Comparison of ENCODE assay signal across 8 mouse cellular contexts in the genomic region with DNA sequence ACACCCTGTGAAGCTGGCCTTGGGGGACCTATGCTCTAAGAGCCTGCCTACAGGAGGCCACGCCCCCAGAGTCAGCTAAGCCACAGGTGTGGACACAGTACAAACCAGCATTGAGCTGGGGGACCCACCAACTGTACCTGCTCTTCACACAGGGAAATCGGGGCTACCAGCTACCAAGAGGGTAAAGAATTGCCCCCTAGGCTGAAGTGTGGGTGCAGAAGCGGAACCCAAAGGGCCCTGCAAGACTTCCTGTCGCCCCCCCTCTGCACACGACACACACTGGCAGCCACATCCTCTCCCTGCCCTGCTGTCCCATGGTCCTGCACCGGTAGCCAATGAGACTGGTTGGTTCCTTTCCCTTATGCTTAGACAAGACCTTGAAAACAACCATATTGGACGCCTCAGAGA. TPM values are rescaled to one million over a fixed set of nuclear protein-coding genes. Genes with fewer than 3 reads are reported as not detected.
DNase-seq lines count a peak whose midpoint lies in the region; ATAC-seq and TF ChIP-seq lines count a peak whose summit lies in the region.

No protein-coding gene starts in this region.

- peak; percentile 86 for DNase-seq in CD4-positive helper T cell, adult 2 months (ENCODE audit: low read depth, low spot score)
- DNase-seq in MEL-GATA-1-ER (ENCODE audit: extremely low read depth, low read depth) = peak; percentile 80
- no peak for DNase-seq in limb, embryonic 14.5 days (ENCODE audit: low spot score)
- DNase-seq in midbrain, postnatal 0 days (ENCODE audit: low spot score) = no peak
- peak; percentile 82 for DNase-seq in thymus, postnatal 4 days
- DNase-seq in retina, postnatal 1 day = no peak
- DNase-seq in urinary bladder, postnatal 25 days (ENCODE audit: low spot score) = no peak

- peaks cover 23% of the 10 kb centered on the region for H3K27me3 ChIP-seq in heart, embryonic 14.5 days (ENCODE audit: control insufficient read depth, insufficient read depth, low read length)
- no peaks in the 10 kb centered on the region for H3K27me3 ChIP-seq in limb, embryonic 14.5 days (ENCODE audit: control insufficient read depth, insufficient read depth, low read length)
- H3K27me3 ChIP-seq in midbrain, postnatal 0 days (ENCODE audit: insufficient read depth, low read length) = no peaks in the 10 kb centered on the region

- H3K9me3 ChIP-seq in heart, embryonic 14.5 days (ENCODE audit: control insufficient read depth, low read length) = no peaks in the 10 kb centered on the region
- H3K9me3 ChIP-seq in limb, embryonic 14.5 days (ENCODE audit: control insufficient read depth, low read length) = no peaks in the 10 kb centered on the region
- no peaks in the 10 kb centered on the region for H3K9me3 ChIP-seq in midbrain, postnatal 0 days (ENCODE audit: low read length)

- peak overlapping the region; percentile 85 for H3K9ac ChIP-seq in heart, embryonic 14.5 days (ENCODE audit: low read length)
- H3K9ac ChIP-seq in limb, embryonic 14.5 days (ENCODE audit: low read depth, low read length, severe bottlenecking) = peak overlapping the region; percentile 82
- H3K9ac ChIP-seq in midbrain, postnatal 0 days (replicated peaks; ENCODE audit: low read length, poor library complexity, severe bottlenecking) = peak overlapping the region; percentile 89

- TF ChIP-seq CTCF in midbrain, postnatal 0 days (IDR thresholded peaks at IDR 0.05) = no peak

- peak overlapping the region; percentile 84 for H3K4me2 ChIP-seq in heart, embryonic 14.5 days (ENCODE audit: low read length)
- H3K4me2 ChIP-seq in limb, embryonic 14.5 days (replicated peaks; ENCODE audit: low read depth, low read length, severe bottlenecking) = peak overlapping the region; percentile 85
- H3K4me2 ChIP-seq in midbrain, postnatal 0 days (ENCODE audit: low read depth, low read length, poor library complexity, severe bottlenecking) = peak overlapping the region; percentile 76

- peaks cover 17% of the 10 kb centered on the region for H3K36me3 ChIP-seq in heart, embryonic 14.5 days (ENCODE audit: control insufficient read depth, insufficient read depth, low read length)
- H3K36me3 ChIP-seq in limb, embryonic 14.5 days (ENCODE audit: control insufficient read depth, insufficient read depth, low read length) = peaks cover 31% of the 10 kb centered on the region
- peaks cover 20% of the 10 kb centered on the region for H3K36me3 ChIP-seq in midbrain, postnatal 0 days (ENCODE audit: insufficient read depth, low read length)

- peak overlapping the region in 1 of 2 experiments; percentile 74; a peak in 3 of 4 replicates for H3K4me3 ChIP-seq in heart, embryonic 14.5 days (ENCODE audit: control insufficient read depth in 1 of 2, insufficient read depth in 1 of 2, low read depth in 1 of 2, low read length in 2 of 2)
- peak overlapping the region; percentile 74 for H3K4me3 ChIP-seq in limb, embryonic 14.5 days (replicated peaks; ENCODE audit: low read length)
- H3K4me3 ChIP-seq in midbrain, postnatal 0 days (ENCODE audit: low read depth, low read length) = peak overlapping the region; percentile 65

- no peak for ATAC-seq in heart, embryonic 14.5 days (ENCODE audit: insufficient number of reproducible peaks, insufficient read depth, low FRiP score, low read depth)
- no peak for ATAC-seq in limb, embryonic 14.5 days (ENCODE audit: low FRiP score, low read depth)
- no peak for ATAC-seq in midbrain, postnatal 0 days (ENCODE audit: low FRiP score)

- TF ChIP-seq POLR2A in limb, embryonic 14.5 days (IDR thresholded peaks at IDR 0.05; ENCODE audit: borderline replicate concordance, extremely low read depth, insufficient read depth, insufficient read length) = no peak

- peaks cover 13 to 29% of the 10 kb centered on the region in 2 experiments; a peak in 3 of 4 replicates for H3K4me1 ChIP-seq in heart, embryonic 14.5 days (ENCODE audit: control insufficient read depth in 2 of 2, insufficient read depth in 2 of 2, low read length in 2 of 2)
- H3K4me1 ChIP-seq in limb, embryonic 14.5 days (ENCODE audit: control insufficient read depth, insufficient read depth, low read length) = peaks cover 23% of the 10 kb centered on the region
- H3K4me1 ChIP-seq in midbrain, postnatal 0 days (ENCODE audit: insufficient read depth, low read length) = peaks cover 13% of the 10 kb centered on the region

- WGBS in heart, embryonic 14.5 days = 72% methylated on average over 7 of the region's 7 CpGs
- 77% methylated on average over 7 of the region's 7 CpGs for WGBS in limb, embryonic 14.5 days
- 80% methylated on average over 7 of the region's 7 CpGs for WGBS in midbrain, postnatal 0 days

- no peak overlapping the region for H3K27ac ChIP-seq in heart, embryonic 14.5 days (replicated peaks in 1 of 2; ENCODE audit: control insufficient read depth in 1 of 2, insufficient read depth in 1 of 2, low read depth in 2 of 2, low read length in 2 of 2)
- H3K27ac ChIP-seq in limb, embryonic 14.5 days (replicated peaks; ENCODE audit: low read depth, low read length) = no peak overlapping the region
- no peak overlapping the region for H3K27ac ChIP-seq in midbrain, postnatal 0 days (ENCODE audit: low read depth, low read length)

RNA-seq across cellular contexts. Expression of a gene that starts 13.6 kb away (rescaled TPM):
- polyA plus RNA-seq in heart, embryonic 14.5 days (2014; fragmentation: Nextera tagmentation; extraction: Ambion mirVana) = 6.7 and 9.4 TPM in 2 replicates
- polyA plus RNA-seq in limb, embryonic 14.5 days (2012; rRNA removed) = 37.2 and 57.8 TPM in 2 replicates
- 14.4 and 16.2 TPM in 2 replicates for polyA plus RNA-seq in limb, embryonic 14.5 days (2014; fragmentation: Nextera tagmentation; extraction: Ambion mirVana)
- total RNA-seq in midbrain, postnatal 0 days (2014; rRNA removed) = 33.2 and 34.1 TPM in 2 replicates
- 20.2 and 24.0 TPM in 2 replicates for polyA plus RNA-seq in midbrain, postnatal 0 days (2015; fragmentation: Nextera tagmentation; extraction: Ambion mirVana)

RNA-seq across cellular contexts. Expression of a gene that starts 14.8 kb away (rescaled TPM):
- 23.1 and 26.7 TPM in 2 replicates for polyA plus RNA-seq in heart, embryonic 14.5 days (2014; fragmentation: Nextera tagmentation; extraction: Ambion mirVana)
- polyA plus RNA-seq in limb, embryonic 14.5 days (2012; rRNA removed) = 111 and 137 TPM in 2 replicates
- 73.5 and 74.7 TPM in 2 replicates for polyA plus RNA-seq in limb, embryonic 14.5 days (2014; fragmentation: Nextera tagmentation; extraction: Ambion mirVana)
- total RNA-seq in midbrain, postnatal 0 days (2014; rRNA removed) = 141 and 159 TPM in 2 replicates
- 102 and 113 TPM in 2 replicates for polyA plus RNA-seq in midbrain, postnatal 0 days (2015; fragmentation: Nextera tagmentation; extraction: Ambion mirVana)

RNA-seq across cellular contexts. Expression of a gene that starts 17.0 kb away (rescaled TPM):
- 0.09 TPM in 1 of 2 replicates, not detected in the other for polyA plus RNA-seq in heart, embryonic 14.5 days (2014; fragmentation: Nextera tagmentation; extraction: Ambion mirVana)
- 0.04 and 0.13 TPM in 2 replicates for polyA plus RNA-seq in limb, embryonic 14.5 days (2012; rRNA removed)
- 0.21 TPM in 1 of 2 replicates, not detected in the other for polyA plus RNA-seq in limb, embryonic 14.5 days (2014; fragmentation: Nextera tagmentation; extraction: Ambion mirVana)
- not detected in 2 replicates for total RNA-seq in midbrain, postnatal 0 days (2014; rRNA removed)
- polyA plus RNA-seq in midbrain, postnatal 0 days (2015; fragmentation: Nextera tagmentation; extraction: Ambion mirVana) = not detected in 2 replicates

RNA-seq across cellular contexts. Expression of a gene that starts 30.6 kb away (rescaled TPM):
- polyA plus RNA-seq in heart, embryonic 14.5 days (2014; fragmentation: Nextera tagmentation; extraction: Ambion mirVana) = 44.0 and 47.4 TPM in 2 replicates
- polyA plus RNA-seq in limb, embryonic 14.5 days (2012; rRNA removed) = 27.7 and 41.6 TPM in 2 replicates
- polyA plus RNA-seq in limb, embryonic 14.5 days (2014; fragmentation: Nextera tagmentation; extraction: Ambion mirVana) = 36.0 and 40.3 TPM in 2 replicates
- total RNA-seq in midbrain, postnatal 0 days (2014; rRNA removed) = 27.8 and 29.2 TPM in 2 replicates
- polyA plus RNA-seq in midbrain, postnatal 0 days (2015; fragmentation: Nextera tagmentation; extraction: Ambion mirVana) = 43.7 and 45.8 TPM in 2 replicates

RNA-seq across cellular contexts. Expression of a gene that starts 36.8 kb away (rescaled TPM):
- 24.1 and 25.7 TPM in 2 replicates for polyA plus RNA-seq in heart, embryonic 14.5 days (2014; fragmentation: Nextera tagmentation; extraction: Ambion mirVana)
- 27.2 and 36.6 TPM in 2 replicates for polyA plus RNA-seq in limb, embryonic 14.5 days (2012; rRNA removed)
- polyA plus RNA-seq in limb, embryonic 14.5 days (2014; fragmentation: Nextera tagmentation; extraction: Ambion mirVana) = 19.8 and 20.1 TPM in 2 replicates
- total RNA-seq in midbrain, postnatal 0 days (2014; rRNA removed) = 649 and 670 TPM in 2 replicates
- 726 and 813 TPM in 2 replicates for polyA plus RNA-seq in midbrain, postnatal 0 days (2015; fragmentation: Nextera tagmentation; extraction: Ambion mirVana)

Comparison
In these comparisons a context has a peak if more than half of its experiments do, and no peak if none do; other contexts are left out.
1. DNase-seq: peak in CD4-positive helper T cell, adult 2 months (single experiment), MEL-GATA-1-ER (single experiment) and thymus, postnatal 4 days (single experiment); none in limb, embryonic 14.5 days (single experiment), midbrain, postnatal 0 days (single experiment), retina, postnatal 1 day (single experiment) and urinary bladder, postnatal 25 days (single experiment).
2. Peak in every context shown above with its lines, with median percentiles within 50 percentile points of each other: H3K4me2 ChIP-seq and H3K9ac ChIP-seq.